In genomic region chr13:104510766-104511165, GRCm38 (mm10) we compare ENCODE assay signal across 15 mouse cellular contexts.
DNase-seq lines count a peak whose midpoint lies in the region; ATAC-seq and TF ChIP-seq lines count a peak whose summit lies in the region.
"Had no signal": no experiment of that assay in that cellular context is flagged by ENCODE, and none has a peak within 500 bp of the region (broad histone marks: within the 10 kb centered on the region; RNA-seq: fewer than 3 reads in every experiment).

No protein-coding gene starts in this region.

- H3K9me3 ChIP-seq in hindbrain, embryonic 15.5 days, result no peaks in the 10 kb centered on the region
- no peaks in the 10 kb centered on the region for H3K9me3 ChIP-seq in hindbrain, embryonic 13.5 days
- H3K9me3 ChIP-seq: forebrain, embryonic 15.5 days; midbrain, embryonic 10.5 days; neural tube, embryonic 12.5 days had no signal

- no peaks in the 10 kb centered on the region for H3K27me3 ChIP-seq in hindbrain, embryonic 15.5 days
- H3K27me3 ChIP-seq in hindbrain, embryonic 13.5 days, result no peaks in the 10 kb centered on the region
- H3K27me3 ChIP-seq in cerebellum, adult 2 months (ENCODE audit: control insufficient read depth, insufficient read depth, low read length), result no peaks in the 10 kb centered on the region
- H3K27me3 ChIP-seq: CH12.LX; forebrain, embryonic 15.5 days; neural tube, embryonic 12.5 days had no signal

- H3K27ac ChIP-seq in hindbrain, embryonic 15.5 days (replicated peaks), result no peak overlapping the region
- no peak overlapping the region for H3K27ac ChIP-seq in hindbrain, embryonic 13.5 days
- no peak overlapping the region for H3K27ac ChIP-seq in cerebellum, adult 2 months (ENCODE audit: insufficient read depth, low read length)
- H3K27ac ChIP-seq: forebrain, embryonic 15.5 days; liver, embryonic 14.5 days; midbrain, embryonic 10.5 days; neural tube, embryonic 12.5 days had no signal

- no peak for TF ChIP-seq CTCF in cerebellum, adult 2 months (IDR thresholded peaks at IDR 0.05; ENCODE audit: borderline replicate concordance, insufficient read depth, low read depth, low read length)

- peak; percentile 57 for ATAC-seq in hindbrain, embryonic 15.5 days (ENCODE audit: low FRiP score, low read depth)
- ATAC-seq in hindbrain, embryonic 13.5 days (ENCODE audit: low FRiP score), result no peak
- no peak for ATAC-seq in megakaryocyte-erythroid progenitor cell, adult 5-6 weeks (replicated peaks; ENCODE audit: low FRiP score, low TSS enrichment, poor library complexity, severe bottlenecking)
- ATAC-seq: intestine, postnatal 0 days had no signal

- no peak for TF ChIP-seq POLR2A in cerebellum, adult 2 months (IDR thresholded peaks at IDR 0.05; ENCODE audit: borderline replicate concordance, insufficient read depth, low read length)

- no peaks in the 10 kb centered on the region for H3K36me3 ChIP-seq in hindbrain, embryonic 15.5 days
- H3K36me3 ChIP-seq in hindbrain, embryonic 13.5 days, result no peaks in the 10 kb centered on the region
- H3K36me3 ChIP-seq: forebrain, embryonic 15.5 days; midbrain, embryonic 10.5 days; neural tube, embryonic 12.5 days had no signal

- 0 out of 2 replicates have a peak, but pooled peaks cover 5% of the 10 kb centered on the region for H3K4me1 ChIP-seq in hindbrain, embryonic 15.5 days (replicated peaks)
- H3K4me1 ChIP-seq in hindbrain, embryonic 13.5 days (replicated peaks), result peaks cover 11% of the 10 kb centered on the region
- peaks cover 13% of the 10 kb centered on the region for H3K4me1 ChIP-seq in cerebellum, adult 2 months (ENCODE audit: control insufficient read depth, insufficient read depth, low read length)
- H3K4me1 ChIP-seq: forebrain, embryonic 15.5 days; midbrain, embryonic 10.5 days; neural tube, embryonic 12.5 days had no signal

- H3K4me2 ChIP-seq in hindbrain, embryonic 15.5 days, result no peak overlapping the region
- no peak overlapping the region for H3K4me2 ChIP-seq in hindbrain, embryonic 13.5 days
- H3K4me2 ChIP-seq: forebrain, embryonic 15.5 days; neural tube, embryonic 12.5 days had no signal

- no peak overlapping the region for H3K9ac ChIP-seq in hindbrain, embryonic 15.5 days
- H3K9ac ChIP-seq in hindbrain, embryonic 13.5 days, result no peak overlapping the region
- H3K9ac ChIP-seq: forebrain, embryonic 15.5 days; liver, embryonic 14.5 days; neural tube, embryonic 12.5 days had no signal

- peak; percentile 44 for DNase-seq in 3134 (ENCODE audit: extremely low read depth, insufficient read length, low spot score)
- DNase-seq in cerebellum, adult 2 months, result peak; percentile 10 to 12
- DNase-seq in heart, adult 8-10 months (ENCODE audit: low spot score), result peak; percentile 37
- DNase-seq in thymus, postnatal 36 days, result no peak
- no peak for DNase-seq in adrenal gland, postnatal 4 days (ENCODE audit: low spot score in 2 of 2)
- DNase-seq: adrenal gland, adult 8-10 months had no signal

- no peak overlapping the region for H3K4me3 ChIP-seq in hindbrain, embryonic 15.5 days
- no peak overlapping the region for H3K4me3 ChIP-seq in hindbrain, embryonic 13.5 days
- H3K4me3 ChIP-seq in cerebellum, adult 2 months (replicated peaks; ENCODE audit: insufficient read depth, low read depth, low read length), result no peak overlapping the region
- H3K4me3 ChIP-seq: forebrain, embryonic 15.5 days; midbrain, embryonic 10.5 days; neural tube, embryonic 12.5 days had no signal

- 70% methylated on average over 5 of the region's 5 CpGs for WGBS in hindbrain, embryonic 15.5 days
- 81% methylated on average over 5 of the region's 5 CpGs for WGBS in hindbrain, embryonic 13.5 days
- WGBS in cerebellum, adult 2 months, result 61% methylated on average over 5 of the region's 5 CpGs

Comparison
In these comparisons a context has a peak if more than half of its experiments do, and no peak if none do; other contexts are left out.
1. DNase-seq: peak in 3134 (single experiment), cerebellum, adult 2 months (2 of 2) and heart, adult 8-10 months (single experiment); none in thymus, postnatal 36 days (0 of 2) and adrenal gland, postnatal 4 days (0 of 2).